19 mouse cellular contexts compared by ENCODE assay signal in the genomic region with DNA sequence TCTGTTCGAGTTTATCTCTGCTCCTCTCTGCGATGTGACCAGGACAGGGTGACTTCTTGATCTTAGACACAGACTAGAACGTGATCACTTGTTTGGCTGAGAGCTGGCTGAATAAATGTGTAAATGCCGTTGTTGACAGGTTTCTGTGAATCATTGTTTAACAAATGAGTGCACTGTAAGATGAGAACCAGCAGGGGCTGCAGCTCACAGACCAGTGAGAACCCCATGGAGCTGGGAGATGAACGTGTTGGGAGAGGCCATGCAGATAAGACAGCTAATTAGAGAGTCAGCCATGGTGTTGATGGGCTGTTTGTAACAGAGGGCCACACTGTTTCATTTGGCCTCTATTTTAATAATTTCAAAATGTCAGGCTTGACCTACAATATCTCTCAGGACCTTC.
DNase-seq lines count a peak whose midpoint lies in the region.
"Had no signal": no experiment of that assay in that cellular context is flagged by ENCODE, and none has a peak within 500 bp of the region (broad histone marks: within the 10 kb centered on the region; RNA-seq: fewer than 3 reads in every experiment).

No protein-coding gene starts in this region.

- DNase-seq in heart, embryonic 10.5 days (ENCODE audit: low spot score), result peak; percentile 16
- DNase-seq in heart, postnatal 14 days, result no peak
- peak; percentile 22 for DNase-seq in retina, postnatal 1 day
- DNase-seq in retina, embryonic 14.5 days (ENCODE audit: low spot score), result no peak
- peak; percentile 53 for DNase-seq in R1 (ENCODE audit: low read depth, low spot score)
- no peak for DNase-seq in left cerebral cortex, postnatal 25 days (ENCODE audit: low spot score in 2 of 2)
- DNase-seq in gastrocnemius, postnatal 36 days, result no peak
- DNase-seq: adrenal gland, postnatal 14 days; cerebellum, adult 11-12 months; cerebellum, adult 9-11 months; cerebellum, postnatal 36 days; gastrocnemius, adult 2 months; heart, adult 18-20 months had no signal

- no peaks in the 10 kb centered on the region for H3K36me3 ChIP-seq in heart, embryonic 10.5 days
- H3K36me3 ChIP-seq: embryonic facial prominence, embryonic 13.5 days; heart, embryonic 15.5 days; hindbrain, embryonic 15.5 days had no signal

- WGBS in heart, embryonic 10.5 days, result 27% methylated on average over 5 of the region's 5 CpGs

- H3K27me3 ChIP-seq in heart, embryonic 10.5 days (ENCODE audit: insufficient read depth, poor library complexity, severe bottlenecking), result no peaks in the 10 kb centered on the region
- H3K27me3 ChIP-seq: CH12.LX; embryonic facial prominence, embryonic 13.5 days; forebrain, embryonic 13.5 days; heart, embryonic 15.5 days; hindbrain, embryonic 15.5 days; Patski had no signal

- H3K27ac ChIP-seq in heart, embryonic 10.5 days, result no peak overlapping the region
- H3K27ac ChIP-seq: embryonic facial prominence, embryonic 13.5 days; forebrain, embryonic 13.5 days; gastrocnemius, adult 2 months; heart, embryonic 15.5 days; hindbrain, embryonic 15.5 days had no signal

- no peaks in the 10 kb centered on the region for H3K4me1 ChIP-seq in heart, embryonic 10.5 days

- H3K4me3 ChIP-seq in heart, embryonic 10.5 days, result no peak overlapping the region
- H3K4me3 ChIP-seq: embryonic facial prominence, embryonic 13.5 days; forebrain, embryonic 13.5 days; gastrocnemius, adult 2 months; heart, embryonic 15.5 days; hindbrain, embryonic 15.5 days had no signal

- no peaks in the 10 kb centered on the region for H3K9me3 ChIP-seq in heart, embryonic 10.5 days
- H3K9me3 ChIP-seq: embryonic facial prominence, embryonic 13.5 days; forebrain, embryonic 13.5 days; heart, embryonic 15.5 days; hindbrain, embryonic 15.5 days had no signal

- intact Hi-C loops in heart, postnatal 14 days (cut with DNase I), result no loop called here
- intact Hi-C loops in left cerebral cortex, postnatal 25 days (cut with DNase I), result no loop called here
- intact Hi-C loops in gastrocnemius, postnatal 36 days (cut with DNase I), result no loop called here

Comparison
In these comparisons a context has a peak if more than half of its experiments do, and no peak if none do; other contexts are left out.
1. DNase-seq: peak in heart, embryonic 10.5 days (single experiment), retina, postnatal 1 day (single experiment) and R1 (single experiment); none in heart, postnatal 14 days (0 of 2), retina, embryonic 14.5 days (single experiment), left cerebral cortex, postnatal 25 days (0 of 2) and gastrocnemius, postnatal 36 days (0 of 2).